ENCODE assay signal across 7 mouse cellular contexts in genomic region chr5:122799379-122800344, GRCm38 (mm10). TPM values are rescaled to one million over a fixed set of nuclear protein-coding genes. Genes with fewer than 3 reads are reported as not detected.
DNase-seq lines count a peak whose midpoint lies in the region; ATAC-seq lines count a peak whose summit lies in the region.

No protein-coding gene starts in this region.

- 0 out of 2 replicates have a peak, but pooled peaks cover 3% of the 10 kb centered on the region for H3K4me1 ChIP-seq in kidney, embryonic 16.5 days (ENCODE audit: insufficient read depth, low read length)
- peaks cover 22% of the 10 kb centered on the region for H3K4me1 ChIP-seq in forebrain, embryonic 16.5 days (replicated peaks; ENCODE audit: control insufficient read depth, insufficient read depth, low read length)
- peaks cover 49% of the 10 kb centered on the region for H3K4me1 ChIP-seq in liver, embryonic 15.5 days (replicated peaks)

- H3K27ac ChIP-seq in kidney, embryonic 16.5 days (ENCODE audit: low read length): no peak overlapping the region
- H3K27ac ChIP-seq in forebrain, embryonic 16.5 days (ENCODE audit: low read length): peak overlapping the region; percentile 78
- H3K27ac ChIP-seq in liver, embryonic 15.5 days (replicated peaks): peak overlapping the region; percentile 71

- H3K4me2 ChIP-seq in kidney, embryonic 16.5 days (replicated peaks; ENCODE audit: low read depth, low read length): no peak overlapping the region
- no peak overlapping the region for H3K4me2 ChIP-seq in forebrain, embryonic 16.5 days (ENCODE audit: low read length)
- H3K4me2 ChIP-seq in liver, embryonic 15.5 days: peak overlapping the region; percentile 8

- peaks cover 86% of the 10 kb centered on the region for H3K36me3 ChIP-seq in kidney, embryonic 16.5 days (ENCODE audit: insufficient read depth, low read length)
- H3K36me3 ChIP-seq in forebrain, embryonic 16.5 days (ENCODE audit: control insufficient read depth, insufficient read depth): peaks cover 44% of the 10 kb centered on the region
- H3K36me3 ChIP-seq in liver, embryonic 15.5 days (replicated peaks): peaks cover 94% of the 10 kb centered on the region

- H3K4me3 ChIP-seq in kidney, embryonic 16.5 days (ENCODE audit: low read length): no peak overlapping the region
- H3K4me3 ChIP-seq in forebrain, embryonic 16.5 days (replicated peaks; ENCODE audit: low read length): no peak overlapping the region
- H3K4me3 ChIP-seq in liver, embryonic 15.5 days (replicated peaks): no peak overlapping the region

- no peaks in the 10 kb centered on the region for H3K9me3 ChIP-seq in kidney, embryonic 16.5 days (ENCODE audit: low read length)
- H3K9me3 ChIP-seq in forebrain, embryonic 16.5 days (ENCODE audit: control insufficient read depth, low read length): no peaks in the 10 kb centered on the region
- H3K9me3 ChIP-seq in liver, embryonic 15.5 days (replicated peaks): no peaks in the 10 kb centered on the region

- peak; percentile 75 for DNase-seq in kidney, adult 11 months
- peak; percentile 65 for DNase-seq in brain, adult 2 months (ENCODE audit: low read depth, low spot score)
- no peak for DNase-seq in right cerebral cortex, postnatal 4 days

- H3K9ac ChIP-seq in kidney, embryonic 16.5 days (replicated peaks; ENCODE audit: low read length): no peak overlapping the region
- no peak overlapping the region for H3K9ac ChIP-seq in forebrain, embryonic 16.5 days (replicated peaks; ENCODE audit: low read depth, low read length)
- H3K9ac ChIP-seq in liver, embryonic 15.5 days: no peak overlapping the region

- 86% methylated on average over 17 of the region's 17 CpGs for WGBS in kidney, embryonic 16.5 days
- 51% methylated on average over 17 of the region's 17 CpGs for WGBS in forebrain, embryonic 16.5 days
- WGBS in liver, embryonic 15.5 days (ENCODE audit: insufficient replicate concordance): 83% methylated on average over 17 of the region's 17 CpGs

- no peaks in the 10 kb centered on the region for H3K27me3 ChIP-seq in kidney, embryonic 16.5 days (ENCODE audit: insufficient read depth, low read length)
- H3K27me3 ChIP-seq in forebrain, embryonic 16.5 days (replicated peaks; ENCODE audit: control insufficient read depth, insufficient read depth, low read length): no peaks in the 10 kb centered on the region
- H3K27me3 ChIP-seq in liver, embryonic 15.5 days: no peaks in the 10 kb centered on the region

- ATAC-seq in kidney, embryonic 16.5 days (ENCODE audit: low FRiP score, low TSS enrichment): no peak
- ATAC-seq in forebrain, embryonic 16.5 days: peak; percentile 34; the same call in 1 of the 2 replicates
- ATAC-seq in liver, embryonic 15.5 days (ENCODE audit: insufficient read depth): peak; percentile 18
- ATAC-seq in inflammation-experienced regulatory T-cells, adult 6 months: no peak

RNA-seq across cellular contexts. Expression of gene Camkk2, which starts 20.5 kb away (rescaled TPM):
- polyA plus RNA-seq in kidney, embryonic 16.5 days (2015; fragmentation: Nextera tagmentation; extraction: Ambion mirVana): 35.6 and 44.7 TPM in 2 replicates
- 70.7 and 75.6 TPM in 2 replicates for polyA plus RNA-seq in forebrain, embryonic 16.5 days (2015; fragmentation: Nextera tagmentation; extraction: Ambion mirVana)
- 8.9 and 11.4 TPM in 2 replicates for polyA plus RNA-seq in liver, embryonic 15.5 days (2015; fragmentation: Nextera tagmentation; extraction: Ambion mirVana)
- 1 to 10 TPM; 2.9 to 4.3 (median 3.3) TPM for polyA plus RNA-seq in inflammation-experienced regulatory T-cells, adult 6 months (2017; shearing (Covaris generic))

RNA-seq across cellular contexts. Expression of gene Anapc5, which starts 21.5 kb away (rescaled TPM):
- 441 and 462 TPM in 2 replicates for polyA plus RNA-seq in kidney, embryonic 16.5 days (2015; fragmentation: Nextera tagmentation; extraction: Ambion mirVana)
- polyA plus RNA-seq in forebrain, embryonic 16.5 days (2015; fragmentation: Nextera tagmentation; extraction: Ambion mirVana): 562 and 569 TPM in 2 replicates
- 220 and 221 TPM in 2 replicates for polyA plus RNA-seq in liver, embryonic 15.5 days (2015; fragmentation: Nextera tagmentation; extraction: Ambion mirVana)
- 100 to 1,000 TPM in 2 of 3 experiments, 10 to 100 TPM in 1; 87.6 to 106 (median 103) TPM for polyA plus RNA-seq in inflammation-experienced regulatory T-cells, adult 6 months (2017; shearing (Covaris generic))

RNA-seq across cellular contexts. Expression of gene Rnf34, which starts 50.2 kb away (rescaled TPM):
- polyA plus RNA-seq in kidney, embryonic 16.5 days (2015; fragmentation: Nextera tagmentation; extraction: Ambion mirVana): 42.3 and 42.7 TPM in 2 replicates
- polyA plus RNA-seq in forebrain, embryonic 16.5 days (2015; fragmentation: Nextera tagmentation; extraction: Ambion mirVana): 52.3 and 58.0 TPM in 2 replicates
- 11.0 and 11.8 TPM in 2 replicates for polyA plus RNA-seq in liver, embryonic 15.5 days (2015; fragmentation: Nextera tagmentation; extraction: Ambion mirVana)
- polyA plus RNA-seq in inflammation-experienced regulatory T-cells, adult 6 months (2017; shearing (Covaris generic)): 10 to 100 TPM; 26.7 to 33.8 (median 27.6) TPM

Comparison
In these comparisons a context has a peak if more than half of its experiments do, and no peak if none do; other contexts are left out.
1. ATAC-seq: peak in forebrain, embryonic 16.5 days (single experiment) and liver, embryonic 15.5 days (single experiment); none in kidney, embryonic 16.5 days (single experiment) and inflammation-experienced regulatory T-cells, adult 6 months (single experiment).